Mouse (Mus musculus) monocyte, adult 5-6 weeks (primary cell): ENCODE data around the gene Srsf4. TPM values are rescaled to one million over a fixed set of nuclear protein-coding genes. Genes with fewer than 3 reads are reported as not detected.

Source experiments
- ATAC-seq: fragments of 153-309, 156-312 bp; replicated peaks from 2 replicates; pipeline ENCODE4 v1.8.0; 2017; ENCODE audit warnings: mild to moderate bottlenecking; ENCODE audit not compliant: low TSS enrichment, insufficient number of reproducible peaks, severe bottlenecking, poor library complexity, low FRiP score
- total RNA-seq: library from RNA; stranded (forward); fragments of 200-1000, 200-491, 200-594 nt; gene quantifications from 3 replicates; pipeline ENCODE4 v1.2.3, GENCODE M21; 2017

Gene Srsf4
- total RNA-seq, 1 experiment from 2014 or later = 49.3 TPM

DNA sequence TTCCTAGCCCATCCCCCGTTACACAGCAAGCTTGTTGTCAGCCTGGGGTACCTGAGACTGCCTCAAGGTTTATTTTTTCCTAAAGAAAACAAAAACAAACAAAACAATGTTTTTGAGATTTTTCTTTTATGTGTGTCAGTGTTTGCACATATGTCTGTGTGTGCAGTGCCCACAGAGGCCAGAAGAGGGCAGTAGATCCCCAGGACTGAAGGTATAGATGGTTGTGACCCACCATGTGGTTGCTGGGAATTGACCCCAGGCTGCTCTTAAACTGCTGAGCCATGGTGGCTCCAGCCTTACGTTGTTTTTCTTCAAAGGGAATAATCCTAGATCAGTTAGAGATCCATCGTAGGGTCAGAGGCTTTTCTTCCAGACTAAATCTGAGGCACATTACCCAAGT lies 34.5 kb downstream of the Srsf4 start:
- no peak for ATAC-seq

DNA sequence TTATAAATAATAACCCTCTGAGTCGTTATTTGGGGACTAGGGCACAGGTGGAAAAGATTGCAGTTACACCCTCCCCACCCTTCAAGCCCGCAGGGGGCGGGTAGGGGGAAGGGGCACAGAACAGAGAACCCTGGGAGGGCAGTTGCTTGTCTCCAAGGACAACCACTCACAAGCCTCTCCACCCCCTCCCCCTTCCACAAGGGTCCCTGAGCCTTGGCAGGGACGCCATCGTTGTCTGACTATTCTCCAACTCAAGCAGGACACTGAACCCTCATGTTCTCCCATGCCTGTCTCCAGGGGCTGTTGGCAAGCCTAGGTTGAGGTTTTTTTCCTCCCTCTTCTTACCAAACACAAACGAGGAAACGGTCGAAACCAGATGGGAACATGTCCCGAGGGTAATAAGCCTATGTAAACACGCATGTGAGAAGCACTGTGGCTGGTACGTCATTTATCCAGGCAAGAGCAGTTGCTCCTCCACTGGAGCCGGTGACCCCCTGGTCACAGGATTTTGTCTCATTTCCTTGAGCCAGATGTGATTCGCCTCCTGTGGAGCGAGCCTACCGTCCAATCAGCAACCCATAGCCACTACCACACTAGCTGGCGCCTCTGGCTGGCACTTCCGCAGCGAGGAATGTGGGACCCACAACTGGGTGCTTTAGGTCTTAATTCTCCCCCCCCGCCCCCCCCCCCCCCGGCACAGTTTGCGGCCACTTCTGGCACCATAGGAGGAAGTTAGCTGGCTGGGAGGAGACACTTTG lies 37.0 kb downstream of the Srsf4 start:
- peak; percentile 78 for ATAC-seq

GRCm38 (mm10) chr4:131911521-131911920 lies 38.1 kb downstream of the Srsf4 start:
- no peak for ATAC-seq

- ATAC-seq = no peak
Measured at GRCm38 (mm10) chr4:131913526-131913925, 40.1 kb downstream of the Srsf4 start.

DNA sequence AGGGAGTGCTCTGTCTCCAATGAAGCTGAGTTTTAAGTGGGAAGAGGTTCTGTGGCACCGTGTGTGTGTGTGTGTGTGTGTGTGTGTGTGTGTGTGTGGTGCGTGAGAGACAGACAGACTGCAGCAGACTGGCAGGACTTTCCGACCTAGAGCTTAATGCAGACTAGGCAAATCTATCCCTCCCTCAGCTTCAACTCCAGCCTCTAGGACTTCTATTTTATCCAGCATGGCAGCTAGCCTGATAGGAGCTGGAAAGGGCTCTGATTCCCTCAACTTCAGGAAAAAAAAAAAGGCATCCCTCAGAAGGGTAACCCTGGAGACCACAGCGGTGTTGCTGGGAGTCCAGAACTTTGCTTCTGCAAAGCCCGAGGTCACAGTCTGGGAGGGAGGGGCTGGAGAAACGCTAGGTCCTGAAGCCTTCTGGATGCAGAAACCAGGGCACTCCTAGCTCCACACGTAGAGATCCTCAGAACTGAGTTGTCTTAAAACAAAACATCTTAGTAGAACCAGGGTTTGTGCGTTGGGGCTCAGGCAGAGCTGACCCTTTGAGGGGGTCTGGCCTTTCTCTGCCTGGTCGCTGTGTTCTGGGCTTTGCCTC lies 40.7 kb downstream of the Srsf4 start:
- ATAC-seq = no peak

DNA sequence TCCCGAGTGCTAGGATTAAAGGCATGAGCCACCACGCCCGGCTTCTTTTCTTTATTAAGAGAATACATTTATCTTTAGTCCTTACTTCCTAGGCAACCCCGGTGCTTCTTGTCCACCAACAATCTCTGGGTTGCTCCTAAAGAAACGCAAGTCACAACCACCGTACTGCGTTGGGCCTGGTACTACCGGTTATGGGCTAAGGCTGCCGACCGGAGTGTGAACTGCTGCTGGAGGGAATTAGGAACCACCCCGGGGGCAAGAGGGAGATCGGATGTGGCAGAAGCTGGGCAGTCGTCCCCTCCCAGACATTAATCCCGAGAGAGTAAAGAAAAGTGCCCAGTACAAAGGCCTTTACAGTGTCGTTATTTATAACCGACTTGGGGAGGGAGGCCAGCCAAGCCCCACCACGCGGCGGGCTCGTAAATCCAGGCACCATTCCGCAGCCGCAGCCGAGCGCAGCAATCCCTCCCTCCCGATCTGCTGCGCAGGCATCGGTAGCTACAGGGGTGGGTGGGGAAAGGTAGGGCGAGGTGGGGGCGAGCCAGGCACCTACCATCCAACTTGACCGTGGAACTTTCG lies 41.6 kb downstream of the Srsf4 start:
- no peak for ATAC-seq

GRCm38 (mm10) chr4:131915821-131916328 lies 42.5 kb downstream of the Srsf4 start:
- ATAC-seq = no peak

DNA sequence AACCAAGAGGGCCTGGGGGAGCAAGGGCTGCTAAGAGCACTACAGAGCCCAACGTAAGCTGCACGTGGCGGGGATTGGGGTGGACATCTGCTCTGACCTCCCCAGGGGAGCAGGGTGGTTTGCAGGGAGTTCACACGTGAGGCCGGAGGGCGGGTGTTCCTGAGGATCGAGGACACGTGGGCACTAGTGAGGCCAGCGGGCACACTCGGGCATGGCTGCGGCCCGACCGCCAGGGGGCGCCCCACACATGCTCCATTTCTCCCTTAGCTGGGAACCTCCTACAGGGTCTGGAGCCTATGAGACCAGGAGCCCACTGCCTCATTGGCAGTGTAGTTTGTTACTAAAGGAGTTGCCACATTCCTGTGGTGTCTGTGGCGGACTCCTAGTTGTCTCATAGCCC lies 43.0 kb downstream of the Srsf4 start:
- ATAC-seq = peak; percentile 60

GRCm38 (mm10) chr4:131917010-131917555 lies 43.7 kb downstream of the Srsf4 start:
- ATAC-seq = no peak

GRCm38 (mm10) chr4:131918026-131918533 lies 44.7 kb downstream of the Srsf4 start:
- no peak for ATAC-seq

- ATAC-seq = no peak
Measured at GRCm38 (mm10) chr4:131918711-131919500, 45.5 kb downstream of the Srsf4 start.

- ATAC-seq = no peak
Measured at GRCm38 (mm10) chr4:131919506-131920140, 46.2 kb downstream of the Srsf4 start.

GRCm38 (mm10) chr4:131920141-131920594 lies 46.8 kb downstream of the Srsf4 start:
- no peak for ATAC-seq

GRCm38 (mm10) chr4:131920595-131921351 lies 47.4 kb downstream of the Srsf4 start:
- ATAC-seq = no peak

DNA sequence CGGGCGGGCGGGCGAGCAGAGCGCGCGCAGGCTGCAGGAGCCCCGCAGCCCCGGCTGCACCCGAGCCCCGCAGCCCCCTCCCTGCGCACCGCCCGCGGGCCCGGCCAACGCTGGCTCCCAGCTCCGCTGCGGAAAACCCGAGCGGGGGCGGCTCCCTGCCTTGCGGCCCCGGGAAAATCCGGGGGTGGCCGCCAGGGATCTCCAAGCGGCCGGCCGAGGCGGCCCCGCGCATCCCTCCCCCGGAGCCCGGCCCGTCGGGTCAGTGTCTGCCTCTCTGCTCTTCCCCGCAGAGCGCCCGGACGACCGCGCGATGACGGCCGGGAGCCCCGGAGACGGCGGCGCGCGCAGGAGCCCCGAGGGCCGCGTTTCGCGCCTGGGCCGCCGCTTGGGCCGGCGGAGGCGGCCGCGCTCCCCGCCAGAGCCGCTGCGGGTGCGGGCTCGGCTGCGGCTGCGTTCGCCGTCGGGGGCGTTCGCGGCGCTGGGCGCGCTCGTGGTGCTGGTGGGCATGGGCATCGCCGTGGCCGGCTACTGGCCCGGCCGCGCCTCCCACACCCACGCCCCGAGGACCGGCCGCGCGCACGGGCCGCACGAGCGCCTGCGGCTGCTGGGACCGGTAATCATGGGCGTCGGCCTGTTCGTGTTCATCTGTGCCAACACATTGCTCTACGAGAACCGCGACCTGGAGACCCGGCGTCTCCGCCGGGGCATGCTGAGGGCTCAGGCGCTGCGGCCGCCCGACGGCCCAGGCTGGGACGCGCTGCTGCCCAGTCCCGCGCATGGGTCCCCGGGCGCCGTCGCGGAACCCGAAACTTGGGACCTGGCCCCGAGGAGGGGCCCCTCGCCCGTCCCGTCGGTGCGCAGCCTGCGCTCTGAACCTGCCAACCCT lies 48.3 kb downstream of the Srsf4 start, which contains the start of gene Tmem200b:
TSS of gene Tmem200b (plus strand) at position 311 of the 886 bp plus-strand sequence.
- ATAC-seq = no peak

DNA sequence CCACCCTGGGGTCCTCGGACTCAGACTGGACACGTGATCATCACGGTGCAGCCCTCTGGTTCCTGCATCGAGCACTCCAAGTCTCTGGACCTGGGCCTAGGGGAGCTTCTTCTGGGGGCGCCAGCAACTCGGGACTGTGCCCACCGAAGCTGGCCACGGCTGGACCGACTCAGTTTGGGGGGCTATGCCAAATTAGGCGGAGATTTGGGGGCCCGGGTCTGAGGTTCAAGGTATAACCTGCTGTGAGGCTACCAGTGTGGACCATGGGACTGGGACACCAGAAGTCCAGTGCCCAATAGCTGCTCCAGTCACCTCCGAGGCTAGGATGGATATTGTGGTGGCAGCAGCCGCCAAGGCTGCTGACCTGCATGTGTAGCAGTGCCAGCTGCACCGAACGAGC lies 49.0 kb downstream of the Srsf4 start:
- no peak for ATAC-seq
